Mouse (Mus musculus): ENCODE measurements around the gene Ifit3. TPM values are rescaled to one million over a fixed set of nuclear protein-coding genes. Genes with fewer than 3 reads are reported as not detected.

Ifit3 gene
- 53.7 TPM for polyA plus RNA-seq (2015; fragmentation: Illumina TruSeq; extraction: RNeasy Lipid Tissue Mini Kit (QIAGEN cat#74804); ENCODE audit: insufficient read depth, low replicate concordance)

GRCm38 (mm10) chr19:34583126-34583766, at the start of gene Ifit3:
TSS of gene Ifit3 (plus strand) at chr19:34583531.

GRCm38 (mm10) chr19:34550534-34551223, 32.7 kb upstream of the Ifit3 start, which contains the start of gene Ifit2:
TSS of gene Ifit2 (plus strand) at chr19:34550694.

GRCm38 (mm10) chr19:34601888-34602287, 18.6 kb downstream of the Ifit3 start, which contains the start of gene Ifit1bl1:
TSS of gene Ifit1bl1 (minus strand) at chr19:34601956.

GRCm38 (mm10) chr19:34607237-34608051, 24.1 kb downstream of the Ifit3 start, which contains the start of gene Ifit3b:
TSS of gene Ifit3b (plus strand) at chr19:34607970.

Other genes with a start within 250 kb of the Ifit3 start
- gene Ch25h, start 108.4 kb upstream of the Ifit3 start, polyA plus RNA-seq (2015; fragmentation: Illumina TruSeq; extraction: RNeasy Lipid Tissue Mini Kit (QIAGEN cat#74804); ENCODE audit: insufficient read depth, low replicate concordance): 3.5 TPM
- 98.9 TPM for gene Lipa, start 56.1 kb upstream of the Ifit3 start, polyA plus RNA-seq (2015; fragmentation: Illumina TruSeq; extraction: RNeasy Lipid Tissue Mini Kit (QIAGEN cat#74804); ENCODE audit: insufficient read depth, low replicate concordance)
- 21.9 TPM for gene Ifit2, start 32.8 kb upstream of the Ifit3 start, polyA plus RNA-seq (2015; fragmentation: Illumina TruSeq; extraction: RNeasy Lipid Tissue Mini Kit (QIAGEN cat#74804); ENCODE audit: insufficient read depth, low replicate concordance)
- gene Ifit1bl1, start 18.4 kb downstream of the Ifit3 start, polyA plus RNA-seq (2015; fragmentation: Illumina TruSeq; extraction: RNeasy Lipid Tissue Mini Kit (QIAGEN cat#74804); ENCODE audit: insufficient read depth, low replicate concordance): 25.0 TPM
- gene Ifit3b, start 24.4 kb downstream of the Ifit3 start, polyA plus RNA-seq (2015; fragmentation: Illumina TruSeq; extraction: RNeasy Lipid Tissue Mini Kit (QIAGEN cat#74804); ENCODE audit: insufficient read depth, low replicate concordance): 8.5 TPM
- gene Ifit1bl2, start 57.2 kb downstream of the Ifit3 start, polyA plus RNA-seq (2015; fragmentation: Illumina TruSeq; extraction: RNeasy Lipid Tissue Mini Kit (QIAGEN cat#74804); ENCODE audit: insufficient read depth, low replicate concordance): 0.77 TPM
- 13.5 TPM for gene Ifit1, start 57.3 kb downstream of the Ifit3 start, polyA plus RNA-seq (2015; fragmentation: Illumina TruSeq; extraction: RNeasy Lipid Tissue Mini Kit (QIAGEN cat#74804); ENCODE audit: insufficient read depth, low replicate concordance)
- 0.44 TPM for gene Slc16a12, start 163.8 kb downstream of the Ifit3 start, polyA plus RNA-seq (2015; fragmentation: Illumina TruSeq; extraction: RNeasy Lipid Tissue Mini Kit (QIAGEN cat#74804); ENCODE audit: insufficient read depth, low replicate concordance)